ENCODE assay signal across 13 mouse cellular contexts in the genomic region with DNA sequence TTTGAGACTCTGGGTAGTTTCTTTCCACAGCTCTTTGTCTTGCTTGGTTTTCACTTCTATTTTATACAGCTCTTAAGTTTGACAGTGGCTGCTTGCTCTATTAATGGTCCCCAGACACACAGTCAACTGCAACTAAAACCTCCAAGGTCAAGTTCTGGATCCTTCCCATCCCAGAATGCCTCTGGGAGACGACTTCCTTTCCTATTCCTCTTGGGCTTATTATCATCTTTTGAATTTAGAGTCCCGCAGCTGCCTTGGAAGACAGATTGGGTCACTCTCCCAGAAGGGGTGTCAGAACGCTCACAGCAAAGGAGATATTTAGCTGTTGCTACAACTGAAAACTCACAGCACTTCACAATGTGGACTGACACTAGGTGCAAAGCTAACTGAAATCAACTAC.
"Had no signal": no experiment of that assay in that cellular context is flagged by ENCODE, and none has a peak within 500 bp of the region (broad histone marks: within the 10 kb centered on the region; RNA-seq: fewer than 3 reads in every experiment).

No protein-coding gene starts in this region.

- H3K4me3 ChIP-seq: midbrain, embryonic 10.5 days; midbrain, embryonic 12.5 days; midbrain, embryonic 15.5 days; neural tube, embryonic 12.5 days had no signal

- DNase-seq: lung, adult 18-20 months; lung, embryonic 14.5 days; lung, postnatal 10 days; lung, postnatal 4 days; right cerebral cortex, postnatal 14 days; spleen, adult 18-20 months; thymus, adult 18-20 months; thymus, postnatal 14 days; thymus, postnatal 36 days had no signal

- H3K27ac ChIP-seq: midbrain, embryonic 10.5 days; midbrain, embryonic 12.5 days; midbrain, embryonic 15.5 days; neural tube, embryonic 12.5 days had no signal

- H3K9me3 ChIP-seq: midbrain, embryonic 10.5 days; midbrain, embryonic 12.5 days; midbrain, embryonic 15.5 days; neural tube, embryonic 12.5 days had no signal

- H3K4me1 ChIP-seq: midbrain, embryonic 10.5 days; midbrain, embryonic 12.5 days; midbrain, embryonic 15.5 days; neural tube, embryonic 12.5 days had no signal

- H3K36me3 ChIP-seq: midbrain, embryonic 10.5 days; midbrain, embryonic 12.5 days; midbrain, embryonic 15.5 days; neural tube, embryonic 12.5 days had no signal

- H3K27me3 ChIP-seq: midbrain, embryonic 12.5 days; midbrain, embryonic 15.5 days; neural tube, embryonic 12.5 days had no signal
